Mouse (Mus musculus) CH12.LX (cell line): ENCODE measurements around the gene Kif21b.

Source experiments
- CTCF ChIP-seq, 2 experiments: IDR thresholded peaks in 1 of 2; conservative IDR thresholded peaks in 1 of 2; 2 replicates each; pipeline ENCODE4 v1.5.1; 2011 to 2012; ENCODE audit warnings: low read depth in 2 of 2, low read length in 2 of 2, improper control_type of control experiment in 1 of 2, inconsistent platforms in 1 of 2, mild to moderate bottlenecking in 1 of 2, moderate library complexity in 1 of 2
- EP300 ChIP-seq: IDR thresholded peaks from 2 replicates; pipeline ENCODE4 v1.6.1; 2011; ENCODE audit warnings: low read length, improper control_type of control experiment
- GABPA ChIP-seq: IDR thresholded peaks from 2 replicates; pipeline ENCODE4 v1.6.1; 2012; ENCODE audit warnings: low read depth, low read length, improper control_type of control experiment, inconsistent platforms; ENCODE audit not compliant: insufficient replicate concordance
- HCFC1 ChIP-seq: IDR thresholded peaks from 2 replicates; pipeline ENCODE4 v1.6.1; 2012; ENCODE audit warnings: low read depth, mild to moderate bottlenecking, inconsistent platforms, low read length, improper control_type of control experiment
- JUND ChIP-seq: conservative IDR thresholded peaks from 2 replicates; pipeline ENCODE4 v1.6.1; 2011; ENCODE audit warnings: low read depth, low read length, improper control_type of control experiment
- MXI1 ChIP-seq: IDR thresholded peaks from 2 replicates; pipeline ENCODE4 v1.6.1; 2011; ENCODE audit warnings: mild to moderate bottlenecking, low read depth, low read length, improper control_type of control experiment
- POLR2A ChIP-seq: IDR thresholded peaks from 2 replicates; pipeline ENCODE4 v1.6.1; 2011; ENCODE audit warnings: low read depth, mild to moderate bottlenecking, improper control_type of control experiment, low read length
- TCF12 ChIP-seq: IDR thresholded peaks from 2 replicates; pipeline ENCODE4 v1.6.1; 2014; ENCODE audit warnings: low read depth, mild to moderate bottlenecking, inconsistent platforms, low read length, improper control_type of control experiment
- ZC3H11A ChIP-seq: IDR thresholded peaks from 2 replicates; pipeline ENCODE4 v1.6.1; 2012; ENCODE audit warnings: low read depth, mild to moderate bottlenecking, inconsistent platforms, low read length, improper control_type of control experiment

DNA sequence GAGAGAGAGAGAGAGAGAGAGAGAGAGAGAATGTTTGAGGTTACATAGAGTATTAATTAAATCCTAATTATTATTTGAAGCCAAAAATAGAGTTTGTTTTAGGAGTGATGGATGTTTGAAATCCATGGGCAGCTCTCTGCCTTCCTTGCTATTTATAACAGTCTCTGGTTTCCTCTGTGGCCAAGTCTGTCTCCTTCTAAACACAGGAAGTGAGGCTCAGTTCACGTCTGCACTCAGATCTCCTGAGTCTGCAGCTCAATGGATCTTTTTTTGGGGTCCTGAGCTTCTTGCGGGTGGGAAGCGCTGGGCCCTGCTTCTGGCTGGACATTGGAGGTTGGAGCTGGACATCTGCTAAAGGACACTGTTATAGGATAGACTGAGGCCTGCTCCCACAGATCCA lies 3.3 kb upstream of the Kif21b start:
- TF ChIP-seq GABPA, result no peak
- TF ChIP-seq CTCF (conservative IDR thresholded peaks at IDR 0.05 in 1 of 2, IDR thresholded peaks at IDR 0.05 in 1 of 2; ENCODE audit: low read depth in 2 of 2, low read length in 2 of 2), result no peak
- no peak for TF ChIP-seq HCFC1
- TF ChIP-seq ZC3H11A, result no peak
- no peak for TF ChIP-seq POLR2A
- no peak for TF ChIP-seq TCF12
- no peak for TF ChIP-seq EP300
- TF ChIP-seq JUND, result no peak
- no peak for TF ChIP-seq MXI1
